Mouse (Mus musculus): ENCODE data around the gene Rmi2.

The Rmi2 gene

DNA sequence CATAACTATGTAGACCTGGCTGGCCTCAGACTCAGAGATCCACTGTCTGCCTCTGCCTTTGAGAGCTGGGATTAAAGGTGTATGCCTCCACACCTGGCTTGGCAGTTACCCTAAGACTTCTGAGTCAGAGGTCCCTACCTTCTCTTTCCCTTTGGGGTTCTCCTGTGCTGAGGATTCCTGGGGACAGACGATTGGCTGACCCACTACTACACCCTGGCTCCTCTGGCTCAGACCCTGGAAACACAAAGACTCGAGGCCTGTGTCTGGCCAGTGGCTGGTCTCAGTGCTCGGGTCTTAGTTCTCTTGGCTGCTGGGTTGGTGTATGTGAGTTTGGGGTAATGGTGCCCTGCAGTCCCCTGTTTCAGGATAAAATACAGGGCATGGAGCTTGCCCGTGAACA lies 16.0 kb downstream of the Rmi2 start:
- in situ Hi-C loops (cut with MboI; ENCODE audit: low pct_unique_long_range_greater_than_20kb in 1 of 2, low sequenced_read_pairs in 2 of 2, unreplicated experiment in 1 of 2), result loop anchor here in 1 of 2 experiments (10.0 kb wide), 1 partner anchor 266 kb away; no protein-coding TSS in a partner anchor

GRCm38 (mm10) chr16:10852216-10852615 lies 17.4 kb downstream of the Rmi2 start:
- in situ Hi-C loops (cut with MboI; ENCODE audit: low pct_unique_long_range_greater_than_20kb in 1 of 2, low sequenced_read_pairs in 2 of 2, unreplicated experiment in 1 of 2), result loop anchor here in 1 of 2 experiments (10.0 kb wide), 1 partner anchor 267 kb away; no protein-coding TSS in a partner anchor

GRCm38 (mm10) chr16:10859726-10860245 lies 24.9 kb downstream of the Rmi2 start:
- in situ Hi-C loops (cut with MboI; ENCODE audit: low pct_unique_long_range_greater_than_20kb in 1 of 2, low sequenced_read_pairs in 2 of 2, unreplicated experiment in 1 of 2), result loop anchor here in 1 of 2 experiments (10.0 kb wide), 1 partner anchor 275 kb away; no protein-coding TSS in a partner anchor

DNA sequence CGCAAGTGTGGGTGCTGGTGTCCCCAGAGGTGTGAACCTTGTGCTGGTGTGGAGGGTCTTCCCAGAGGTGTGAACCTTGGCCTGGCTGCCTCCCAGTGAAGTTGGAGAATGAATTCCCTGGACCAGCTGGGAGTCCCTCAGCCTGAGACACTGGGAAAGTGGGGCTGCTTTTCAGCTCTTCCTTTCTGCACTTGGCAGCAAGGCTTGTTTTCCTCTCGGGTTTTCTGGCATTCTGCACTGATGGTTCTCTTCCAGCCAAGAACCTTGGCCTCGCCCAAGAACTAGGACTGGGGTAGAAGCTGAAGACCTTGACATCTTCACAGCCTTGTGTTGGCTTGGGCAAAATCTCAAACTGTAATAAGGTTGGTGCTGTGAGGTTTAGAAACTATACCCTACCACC lies 26.5 kb downstream of the Rmi2 start:
- in situ Hi-C loops (cut with MboI; ENCODE audit: low pct_unique_long_range_greater_than_20kb in 1 of 2, low sequenced_read_pairs in 2 of 2, unreplicated experiment in 1 of 2), result no loop called here

- in situ Hi-C loops (cut with MboI; ENCODE audit: low pct_unique_long_range_greater_than_20kb in 1 of 2, low sequenced_read_pairs in 2 of 2, unreplicated experiment in 1 of 2), result no loop called here
These were observed 30.2 kb downstream of the Rmi2 start for GRCm38 (mm10) chr16:10864833-10865591.

DNA sequence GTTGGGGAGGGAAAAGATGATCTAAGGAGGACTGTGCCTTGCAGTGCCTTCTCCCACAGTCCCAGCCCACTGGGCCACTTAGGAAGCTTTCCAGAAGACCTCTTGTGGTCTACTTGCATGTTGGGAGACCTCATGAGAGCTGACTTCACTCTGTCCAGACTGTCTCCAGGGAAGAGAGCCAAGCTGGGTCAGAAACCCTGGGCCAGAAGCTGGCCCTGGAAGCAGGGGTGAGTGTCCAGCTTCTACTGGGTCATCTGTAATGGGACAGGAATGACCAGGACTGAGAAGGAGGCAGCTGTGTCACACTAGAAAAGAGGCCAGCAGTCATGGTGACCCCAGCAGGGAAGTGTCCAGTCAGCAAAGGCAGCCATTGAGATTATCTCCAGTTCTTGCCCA lies 30.7 kb downstream of the Rmi2 start:
- in situ Hi-C loops (cut with MboI; ENCODE audit: low pct_unique_long_range_greater_than_20kb in 1 of 2, low sequenced_read_pairs in 2 of 2, unreplicated experiment in 1 of 2), result no loop called here

GRCm38 (mm10) chr16:10866841-10867240 lies 32.0 kb downstream of the Rmi2 start:
- in situ Hi-C loops (cut with MboI; ENCODE audit: low pct_unique_long_range_greater_than_20kb in 1 of 2, low sequenced_read_pairs in 2 of 2, unreplicated experiment in 1 of 2), result no loop called here

- in situ Hi-C loops (cut with MboI; ENCODE audit: low pct_unique_long_range_greater_than_20kb in 1 of 2, low sequenced_read_pairs in 2 of 2, unreplicated experiment in 1 of 2), result no loop called here
These were observed 32.6 kb downstream of the Rmi2 start for GRCm38 (mm10) chr16:10867501-10867900.

DNA sequence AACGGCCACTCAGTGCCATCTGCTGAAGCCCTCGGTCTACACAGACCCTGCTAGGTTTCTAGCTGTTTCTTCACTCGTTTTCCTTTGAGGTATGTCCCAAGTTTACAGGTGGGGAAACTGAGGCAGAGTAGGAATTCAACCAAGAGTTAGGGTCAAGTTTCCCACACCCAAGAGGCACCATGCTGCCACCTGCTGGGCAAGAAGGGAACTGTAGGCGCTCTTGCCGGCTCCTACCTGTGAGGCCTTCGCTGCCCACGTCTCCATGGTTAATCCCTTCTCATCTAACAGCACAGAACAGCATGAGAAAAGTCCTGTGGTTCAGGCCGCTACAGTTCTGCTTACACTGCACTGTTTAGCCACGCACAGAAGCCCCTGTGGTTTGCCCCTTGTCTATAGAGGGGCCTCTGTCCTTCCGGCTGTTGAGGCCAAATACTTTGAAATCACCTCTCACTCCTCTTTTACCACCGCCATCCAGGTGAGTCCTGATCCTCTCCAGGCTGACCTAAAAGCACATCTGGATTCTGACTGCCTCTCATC lies 33.1 kb downstream of the Rmi2 start:
- in situ Hi-C loops (cut with MboI; ENCODE audit: low pct_unique_long_range_greater_than_20kb in 1 of 2, low sequenced_read_pairs in 2 of 2, unreplicated experiment in 1 of 2), result no loop called here

- in situ Hi-C loops (cut with MboI; ENCODE audit: low pct_unique_long_range_greater_than_20kb in 1 of 2, low sequenced_read_pairs in 2 of 2, unreplicated experiment in 1 of 2), result no loop called here
These were observed 36.1 kb downstream of the Rmi2 start for GRCm38 (mm10) chr16:10870969-10871368.

GRCm38 (mm10) chr16:10872825-10873360 lies 38.0 kb downstream of the Rmi2 start:
- in situ Hi-C loops (cut with MboI; ENCODE audit: low pct_unique_long_range_greater_than_20kb in 1 of 2, low sequenced_read_pairs in 2 of 2, unreplicated experiment in 1 of 2), result no loop called here

DNA sequence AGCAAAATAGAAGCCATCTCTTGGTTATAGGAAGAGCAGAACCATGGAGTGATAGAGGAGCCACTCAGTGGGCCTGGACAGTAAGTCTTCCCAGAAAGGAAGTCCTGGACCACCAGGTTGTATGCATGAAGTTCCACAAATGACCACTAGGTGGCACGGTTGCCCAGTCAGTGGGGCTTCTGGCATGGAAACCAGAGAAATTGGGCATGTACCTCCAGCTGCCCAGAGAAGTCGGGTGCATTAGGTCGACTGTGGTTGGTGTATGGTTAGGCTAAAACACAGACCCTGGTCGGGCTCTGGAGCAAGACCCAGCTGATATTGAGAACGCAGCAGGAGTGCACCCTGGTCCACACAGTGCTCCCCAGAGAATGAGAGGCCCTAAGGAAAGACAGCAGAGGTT lies 38.8 kb downstream of the Rmi2 start:
- in situ Hi-C loops (cut with MboI; ENCODE audit: low pct_unique_long_range_greater_than_20kb in 1 of 2, low sequenced_read_pairs in 2 of 2, unreplicated experiment in 1 of 2), result no loop called here

DNA sequence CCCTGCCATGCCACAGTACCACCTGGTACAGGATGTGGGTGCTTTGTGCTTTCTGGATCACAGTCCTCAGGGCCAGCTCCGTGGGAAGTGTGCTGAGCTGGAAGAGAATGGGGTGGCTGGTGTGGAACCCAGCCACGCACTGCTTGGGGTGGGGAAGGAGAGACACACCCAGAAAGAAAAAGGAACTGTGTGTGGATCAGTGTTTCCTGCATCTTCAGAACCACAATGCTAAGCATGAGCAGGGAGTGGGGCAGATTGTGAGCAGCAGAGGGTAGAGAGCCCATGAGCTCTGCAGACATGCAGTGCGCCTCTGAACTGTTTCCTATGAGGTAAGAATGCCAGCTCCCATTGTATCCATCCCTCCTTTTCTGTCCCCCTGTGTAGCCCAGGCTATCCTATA lies 43.4 kb downstream of the Rmi2 start:
- in situ Hi-C loops (cut with MboI; ENCODE audit: low pct_unique_long_range_greater_than_20kb in 1 of 2, low sequenced_read_pairs in 2 of 2, unreplicated experiment in 1 of 2), result loop anchor here in 1 of 2 experiments (5.0 kb wide), 1 partner anchor 154 kb away; no protein-coding TSS in a partner anchor

- in situ Hi-C loops (cut with MboI; ENCODE audit: low pct_unique_long_range_greater_than_20kb in 1 of 2, low sequenced_read_pairs in 2 of 2, unreplicated experiment in 1 of 2), result loop anchor here in 1 of 2 experiments (5.0 kb wide), 1 partner anchor 153 kb away; no protein-coding TSS in a partner anchor
These were observed 44.6 kb downstream of the Rmi2 start for GRCm38 (mm10) chr16:10879467-10879866.

- in situ Hi-C loops (cut with MboI; ENCODE audit: low pct_unique_long_range_greater_than_20kb in 1 of 2, low sequenced_read_pairs in 2 of 2, unreplicated experiment in 1 of 2), result no loop called here
These were observed 46.5 kb downstream of the Rmi2 start for GRCm38 (mm10) chr16:10881231-10881962.

- in situ Hi-C loops (cut with MboI; ENCODE audit: low pct_unique_long_range_greater_than_20kb in 1 of 2, low sequenced_read_pairs in 2 of 2, unreplicated experiment in 1 of 2), result no loop called here
These were observed 52.6 kb downstream of the Rmi2 start for GRCm38 (mm10) chr16:10887436-10887835.

GRCm38 (mm10) chr16:10890363-10890762 lies 55.5 kb downstream of the Rmi2 start:
- in situ Hi-C loops (cut with MboI; ENCODE audit: low pct_unique_long_range_greater_than_20kb in 1 of 2, low sequenced_read_pairs in 2 of 2, unreplicated experiment in 1 of 2), result no loop called here

DNA sequence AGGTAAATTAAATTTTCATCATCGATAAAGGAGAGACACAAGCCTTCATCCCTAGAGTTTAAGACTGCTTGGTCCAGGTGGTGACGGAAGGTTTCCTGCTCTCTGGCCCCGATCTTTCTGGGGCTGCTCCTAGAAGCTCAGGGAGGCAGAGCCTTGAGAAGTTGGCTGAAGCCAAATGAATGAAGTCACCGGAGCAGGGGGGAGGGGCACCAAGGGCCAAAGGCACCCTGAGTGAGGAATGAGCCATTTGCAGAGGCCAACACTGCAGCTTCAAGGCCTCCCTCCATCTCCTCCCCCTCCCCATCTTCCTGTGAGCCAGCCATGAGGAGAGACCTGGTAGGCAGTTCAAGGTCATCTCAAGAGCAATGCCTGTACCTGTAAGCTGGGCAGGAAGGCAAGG lies 58.3 kb downstream of the Rmi2 start:
- in situ Hi-C loops (cut with MboI; ENCODE audit: low pct_unique_long_range_greater_than_20kb in 1 of 2, low sequenced_read_pairs in 2 of 2, unreplicated experiment in 1 of 2), result no loop called here

GRCm38 (mm10) chr16:10895906-10896305 lies 61.0 kb downstream of the Rmi2 start:
- in situ Hi-C loops (cut with MboI; ENCODE audit: low pct_unique_long_range_greater_than_20kb in 1 of 2, low sequenced_read_pairs in 2 of 2, unreplicated experiment in 1 of 2), result no loop called here

Data from mouse embryonic stem cell (cell line).